Mouse (Mus musculus): ENCODE measurements around the gene Spef1. TPM values are rescaled to one million over a fixed set of nuclear protein-coding genes. Genes with fewer than 3 reads are reported as not detected.

Gene Spef1
- total and polyA plus RNA-seq, 3 experiments: 0.34 to 1.2 (median 1.0) TPM

DNA sequence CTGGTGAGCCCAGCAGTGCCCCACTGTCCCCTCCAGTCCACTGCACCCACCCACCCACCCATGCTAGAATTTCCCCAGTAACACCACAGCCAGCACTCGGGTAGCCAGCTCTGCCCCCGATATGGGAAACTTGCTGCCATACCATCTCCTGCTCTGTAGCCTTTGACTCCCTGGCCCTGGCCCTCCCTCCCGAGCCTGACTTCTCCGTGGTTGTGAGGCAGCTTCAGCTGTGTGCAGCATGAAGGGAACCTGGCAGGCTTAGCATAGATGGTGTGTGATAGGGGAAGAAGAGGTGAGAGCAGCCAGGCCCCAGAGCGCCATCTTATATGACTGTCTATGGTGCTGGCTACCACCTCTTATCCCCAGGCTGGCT is 46.6 kb downstream of the Spef1 start:
- Histone ChIP-seq H3K4me1 (ENCODE audit: control insufficient read depth in 1 of 2, insufficient read depth in 2 of 2) (0 out of 4 replicates have a peak, but pooled peaks cover 0 to 2% of the 10 kb centered on the region in 2 experiments), H3K4me3 (replicated peaks in 1 of 3; ENCODE audit: low read depth in 2 of 3, low read length in 2 of 3, poor library complexity in 1 of 3) (no peak overlapping the region), H3K27ac (ENCODE audit: insufficient read depth, low read depth) (no peak overlapping the region), H3K4me2 (ENCODE audit: insufficient read depth, low read depth, poor library complexity, severe bottlenecking) (no peak overlapping the region), H3K36me3 (replicated peaks in 1 of 2; ENCODE audit: control insufficient read depth in 1 of 2, insufficient read depth in 1 of 2, low read length in 1 of 2) (peaks cover 15 to 55% of the 10 kb centered on the region in 2 experiments), H3K27me3 (replicated peaks) (no peaks in the 10 kb centered on the region), H3K9me3 (replicated peaks; ENCODE audit: low read length) (no peaks in the 10 kb centered on the region), H3K79me2 (replicated peaks; ENCODE audit: control insufficient read depth, extremely low read depth, insufficient read depth, poor library complexity, severe bottlenecking) (no peaks in the 10 kb centered on the region), H3K9ac (ENCODE audit: insufficient read depth, low read depth) (no peak overlapping the region)
- TF ChIP-seq POLR2AphosphoS2 (IDR thresholded peaks at IDR 0.05; ENCODE audit: low read depth, low read length): no peak
- no peak for TF ChIP-seq ETS1 (conservative IDR thresholded peaks at IDR 0.05; ENCODE audit: low read depth, low read length)
- TF ChIP-seq ZMIZ1 (IDR thresholded peaks at IDR 0.05; ENCODE audit: low read depth, low read length): no peak
- no peak for TF ChIP-seq MXI1 (IDR thresholded peaks at IDR 0.05; ENCODE audit: low read depth, low read length)
- TF ChIP-seq HCFC1 (IDR thresholded peaks at IDR 0.05; ENCODE audit: low read depth, low read length): no peak
- TF ChIP-seq MYC (IDR thresholded peaks at IDR 0.05; ENCODE audit: low read depth, low read length): no peak
- no peak for TF ChIP-seq ZNF384 (IDR thresholded peaks at IDR 0.05; ENCODE audit: low read depth, low read length)
- no peak for TF ChIP-seq JUND (conservative IDR thresholded peaks at IDR 0.05; ENCODE audit: low read depth, low read length)
- TF ChIP-seq BHLHE40 (IDR thresholded peaks at IDR 0.05; ENCODE audit: low read depth, low read length): no peak
- no peak for DNase-seq (ENCODE audit: extremely low read depth)
- in situ Hi-C loops (cut with MboI; ENCODE audit: low pct_ligation_motif_present, low pct_unique_long_range_greater_than_20kb, low sequenced_read_pairs) (no loop called here), dilution Hi-C loops (cut with MboI; ENCODE audit: extremely low pct_ligation_motif_present, extremely low pct_unique_long_range_greater_than_20kb, low sequenced_read_pairs) (no loop called here)

DNA sequence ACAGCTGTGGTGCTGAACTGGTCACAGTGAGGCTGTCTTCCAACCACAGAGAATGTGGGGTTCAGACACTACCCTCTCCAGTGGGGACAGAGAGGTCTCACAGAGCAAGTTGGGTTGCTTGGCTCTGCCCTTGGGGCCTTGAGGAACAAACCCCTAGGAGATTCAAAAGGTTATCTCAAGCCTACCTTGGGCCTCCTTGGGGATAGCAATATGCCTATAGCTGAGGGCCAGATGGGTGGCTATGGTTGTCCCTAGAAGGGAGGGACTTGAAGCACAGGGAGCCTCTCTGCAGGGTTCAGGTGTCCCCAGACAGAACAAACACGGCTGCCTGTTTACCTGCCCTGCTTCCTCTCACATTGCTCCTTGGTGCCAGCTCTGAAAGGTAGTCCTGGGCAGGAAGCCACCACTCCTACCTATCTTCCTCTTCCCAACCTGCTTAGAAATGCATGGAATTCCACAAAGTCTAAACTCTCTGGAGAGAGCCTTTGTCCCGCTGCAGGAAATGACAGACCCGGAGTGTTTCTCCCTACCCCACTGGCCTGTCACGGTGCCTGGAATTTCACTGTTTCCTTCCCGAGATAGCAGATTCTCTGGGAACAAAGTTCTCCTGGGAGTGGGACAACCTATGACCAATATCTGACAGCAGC is 47.1 kb downstream of the Spef1 start:
- TF ChIP-seq MAX (IDR thresholded peaks at IDR 0.05; ENCODE audit: low read length) (no peak), HCFC1 (IDR thresholded peaks at IDR 0.05; ENCODE audit: low read depth, low read length) (no peak), SIN3A (IDR thresholded peaks at IDR 0.05; ENCODE audit: low read length) (no peak), CHD2 (IDR thresholded peaks at IDR 0.05; ENCODE audit: low read length) (no peak), KAT2A (IDR thresholded peaks at IDR 0.05; ENCODE audit: insufficient replicate concordance, low read length) (no peak), ZMIZ1 (IDR thresholded peaks at IDR 0.05; ENCODE audit: low read depth, low read length) (no peak), TBP (conservative IDR thresholded peaks at IDR 0.05; ENCODE audit: low read depth, low read length) (no peak), TCF12 (IDR thresholded peaks at IDR 0.05; ENCODE audit: low read depth, low read length) (no peak), MAZ (IDR thresholded peaks at IDR 0.05; ENCODE audit: low read depth, low read length) (no peak), ELF1 (IDR thresholded peaks at IDR 0.05; ENCODE audit: low read depth, low read length) (no peak), NELFE (IDR thresholded peaks at IDR 0.05; ENCODE audit: low read depth, low read length) (no peak), CHD1 (IDR thresholded peaks at IDR 0.05; ENCODE audit: low read depth, low read length) (no peak), BHLHE40 (IDR thresholded peaks at IDR 0.05; ENCODE audit: low read depth, low read length) (no peak), POLR2AphosphoS2 (IDR thresholded peaks at IDR 0.05; ENCODE audit: low read depth, low read length) (no peak), E2F4 (IDR thresholded peaks at IDR 0.05; ENCODE audit: insufficient replicate concordance, low read depth, low read length) (no peak), RCOR1 (conservative IDR thresholded peaks at IDR 0.05; ENCODE audit: low read depth, low read length) (no peak), EP300 (IDR thresholded peaks at IDR 0.05; ENCODE audit: low read length) (no peak), POLR2A (IDR thresholded peaks at IDR 0.05; ENCODE audit: low read depth, low read length) (no peak), MXI1 (IDR thresholded peaks at IDR 0.05; ENCODE audit: low read depth, low read length) (no peak), SMC3 (IDR thresholded peaks at IDR 0.05; ENCODE audit: low read depth, low read length) (no peak)
- Histone ChIP-seq H3K9me3 (replicated peaks; ENCODE audit: low read length) (no peaks in the 10 kb centered on the region), H3K4me3 (replicated peaks in 1 of 3; ENCODE audit: low read depth in 2 of 3, low read length in 2 of 3, poor library complexity in 1 of 3) (no peak overlapping the region), H3K27me3 (replicated peaks) (no peaks in the 10 kb centered on the region), H3K79me2 (replicated peaks; ENCODE audit: control insufficient read depth, extremely low read depth, insufficient read depth, poor library complexity, severe bottlenecking) (no peaks in the 10 kb centered on the region), H3K4me2 (ENCODE audit: insufficient read depth, low read depth, poor library complexity, severe bottlenecking) (no peak overlapping the region), H3K36me3 (replicated peaks in 1 of 2; ENCODE audit: control insufficient read depth in 1 of 2, insufficient read depth in 1 of 2, low read length in 1 of 2) (peaks cover 11 to 50% of the 10 kb centered on the region in 2 experiments), H3K9ac (ENCODE audit: insufficient read depth, low read depth) (no peak overlapping the region), H3K4me1 (ENCODE audit: control insufficient read depth in 1 of 2, insufficient read depth in 2 of 2) (0 out of 4 replicates have a peak, but pooled peaks cover 0 to 2% of the 10 kb centered on the region in 2 experiments), H3K27ac (ENCODE audit: insufficient read depth, low read depth) (no peak overlapping the region)
- DNase-seq (ENCODE audit: extremely low read depth): no peak
- dilution Hi-C loops (cut with MboI; ENCODE audit: extremely low pct_ligation_motif_present, extremely low pct_unique_long_range_greater_than_20kb, low sequenced_read_pairs) (no loop called here), in situ Hi-C loops (cut with MboI; ENCODE audit: low pct_ligation_motif_present, low pct_unique_long_range_greater_than_20kb, low sequenced_read_pairs) (no loop called here)
